Mouse (Mus musculus) liver, embryonic 14.5 days (tissue): ENCODE results near the gene Rap1gap2. TPM values are rescaled to one million over a fixed set of nuclear protein-coding genes. Genes with fewer than 3 reads are reported as not detected.
A peak's percentile ranks its signal among the peaks of the same experiment; 100 is the strongest.

Source experiments
- ATAC-seq: fragments of 200-750 bp; cut with Nextera tagmentation; 2 replicates; pipeline ENCODE4 v1.8.0; 2017; ENCODE audit warnings: moderate number of reproducible peaks, mild to moderate bottlenecking, moderate library complexity; ENCODE audit not compliant: insufficient read depth
- DNase-seq, 3 experiments: peaks; one replicate each; pipeline ENCODE4 v3.0.0-alpha.2; 2012 to 2013; ENCODE audit warnings: low read depth in 3 of 3, low spot score in 3 of 3
- H3K27ac ChIP-seq: fragments of 300-500 bp; sonication (generic); 2 replicates; pipeline ENCODE4 v1.5.1; 2014; ENCODE audit warnings: moderate library complexity, mild to moderate bottlenecking, control low read depth, inconsistent platforms
- H3K27me3 ChIP-seq: fragments of 300-500 bp; sonication (generic); 2 replicates; pipeline ENCODE4 v1.6.1; 2014; ENCODE audit warnings: mild to moderate bottlenecking, low read length, moderate library complexity; ENCODE audit not compliant: control insufficient read depth, insufficient read depth
- H3K36me3 ChIP-seq: fragments of 300-500 bp; sonication (generic); replicated peaks from 2 replicates; pipeline ENCODE4 v1.6.1; 2014; ENCODE audit warnings: low read depth; ENCODE audit not compliant: control insufficient read depth, insufficient read depth
- H3K4me1 ChIP-seq, 2 experiments: fragments of 200-500 bp in 1 of 2; fragments of 300-500 bp in 1 of 2; sonication (generic) in 1 of 2; replicated peaks; 2 replicates each; pipeline ENCODE4 v1.6.1; 2012 to 2014; ENCODE audit warnings: antibody characterized with exemption in 1 of 2, inconsistent platforms in 1 of 2, low read length in 1 of 2; ENCODE audit not compliant: control insufficient read depth in 2 of 2, insufficient read depth in 2 of 2
- H3K4me2 ChIP-seq: fragments of 300-500 bp; sonication (generic); 2 replicates; pipeline ENCODE4 v1.6.1; 2014; ENCODE audit warnings: low read depth, mild to moderate bottlenecking, control low read depth, moderate library complexity
- H3K4me3 ChIP-seq, 2 experiments: fragments of 200-500 bp in 1 of 2; fragments of 300-500 bp in 1 of 2; sonication (generic) in 1 of 2; 2 replicates each; pipeline ENCODE4 v1.5.1; 2012 to 2014; ENCODE audit warnings: low read depth in 2 of 2, low read length in 2 of 2, mild to moderate bottlenecking in 2 of 2, control low read depth in 1 of 2, inconsistent platforms in 1 of 2, moderate library complexity in 1 of 2; ENCODE audit not compliant: insufficient read depth in 1 of 2
- H3K9ac ChIP-seq: fragments of 300-500 bp; sonication (generic); replicated peaks from 2 replicates; pipeline ENCODE4 v1.6.1; 2014; ENCODE audit warnings: mild to moderate bottlenecking, control low read depth, moderate library complexity
- H3K9me3 ChIP-seq: fragments of 300-500 bp; sonication (generic); 2 replicates; pipeline ENCODE4 v1.6.1; 2016; ENCODE audit warnings: low read length, mixed read lengths; ENCODE audit not compliant: control insufficient read depth
- CTCF ChIP-seq: IDR thresholded peaks from 2 replicates; pipeline ENCODE4 v1.5.1; 2016; ENCODE audit warnings: antibody characterized with exemption, low read depth, control low read depth
- EP300 ChIP-seq: IDR thresholded peaks from 2 replicates; pipeline ENCODE4 v1.6.1; 2016; ENCODE audit warnings: antibody characterized with exemption, low read depth
- WGBS: fragments of 180-500 bp; shearing (Covaris S2); extraction: QIAGEN DNeasy Blood & Tissue Kit; methylation state at CpG from one replicate; pipeline ENCODE4 v1.1.7; 2014; ENCODE audit not compliant: insufficient replicate concordance; 5-methylcytosine and 5-hydroxymethylcytosine counted together
- polyA plus RNA-seq, 2 experiments: library from polyadenylated mRNA; depleted of rRNA in 1 of 2; stranded (reverse) in 1 of 2; unstranded in 1 of 2; fragments of >200 nt; fragmentation: Nextera tagmentation in 1 of 2; extraction: Ambion mirVana in 1 of 2; gene quantifications; 2 replicates each; pipeline versions ENCODE4 v1.2.1 to v1.2.3; 2012 to 2014

Rap1gap2 gene
- polyA plus RNA-seq, 2 experiments, result 0.56 to 0.98 TPM

DNA sequence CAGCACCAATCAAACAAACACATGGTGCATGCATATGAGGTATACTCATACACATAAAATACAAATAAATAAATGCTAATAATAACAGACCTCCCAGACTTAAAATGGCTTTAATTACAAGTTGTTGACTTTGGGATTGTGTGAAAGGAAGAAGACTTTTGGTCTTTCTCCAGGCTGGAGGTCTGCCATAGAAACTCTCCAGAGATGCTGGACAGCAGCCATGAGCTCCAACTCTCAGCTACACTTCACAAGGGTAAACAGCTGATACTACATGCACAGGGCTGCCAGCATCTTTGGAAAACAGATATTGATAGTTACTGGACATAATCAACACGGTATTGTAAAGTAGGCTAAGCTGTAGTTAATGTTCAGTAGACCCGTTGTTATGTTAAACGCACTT lies 18.5 kb downstream of the Rap1gap2 start:
- peaks cover 51% of the 10 kb centered on the region for H3K27me3 ChIP-seq
- DNase-seq (no peak), ATAC-seq (no peak)
- no peaks in the 10 kb centered on the region for H3K4me1 ChIP-seq
- no peak overlapping the region for H3K9ac ChIP-seq
- H3K36me3 ChIP-seq, result no peaks in the 10 kb centered on the region
- H3K4me2 ChIP-seq, result no peak overlapping the region
- H3K4me3 ChIP-seq, result no peak overlapping the region
- TF ChIP-seq EP300 (no peak), CTCF (no peak)
- no peak overlapping the region for H3K27ac ChIP-seq
- H3K9me3 ChIP-seq, result no peaks in the 10 kb centered on the region
- 64% methylated on average over 3 of the region's 3 CpGs for WGBS

DNA sequence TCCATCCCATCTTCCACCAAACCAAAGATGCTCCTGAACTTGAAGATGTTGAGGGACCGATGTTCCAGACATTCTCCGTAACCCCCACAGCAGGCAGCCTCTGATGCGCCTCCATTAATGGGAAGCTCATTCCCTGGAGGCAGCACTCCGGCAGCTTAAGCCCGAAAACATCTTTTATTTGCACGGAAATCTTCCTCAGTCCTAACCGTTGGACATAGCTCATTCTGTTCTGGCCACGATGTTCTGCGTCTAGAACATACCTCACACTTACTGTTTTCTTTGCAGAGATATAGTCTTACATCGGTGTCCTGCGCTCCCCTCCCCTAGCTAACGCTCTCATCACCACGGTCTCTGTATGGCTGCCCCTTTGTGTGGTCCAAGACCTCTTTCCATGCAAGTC lies 20.0 kb downstream of the Rap1gap2 start:
- TF ChIP-seq EP300 (no peak), CTCF (no peak)
- H3K4me3 ChIP-seq, result no peak overlapping the region
- H3K27me3 ChIP-seq, result peaks cover 51% of the 10 kb centered on the region
- DNase-seq, result no peak
- 37% methylated on average over 13 of the region's 13 CpGs for WGBS
- H3K9me3 ChIP-seq, result no peaks in the 10 kb centered on the region
- H3K4me1 ChIP-seq, result no peaks in the 10 kb centered on the region
- H3K4me2 ChIP-seq, result no peak overlapping the region
- no peaks in the 10 kb centered on the region for H3K36me3 ChIP-seq
- no peak overlapping the region for H3K9ac ChIP-seq
- no peak for ATAC-seq
- H3K27ac ChIP-seq, result no peak overlapping the region

DNA sequence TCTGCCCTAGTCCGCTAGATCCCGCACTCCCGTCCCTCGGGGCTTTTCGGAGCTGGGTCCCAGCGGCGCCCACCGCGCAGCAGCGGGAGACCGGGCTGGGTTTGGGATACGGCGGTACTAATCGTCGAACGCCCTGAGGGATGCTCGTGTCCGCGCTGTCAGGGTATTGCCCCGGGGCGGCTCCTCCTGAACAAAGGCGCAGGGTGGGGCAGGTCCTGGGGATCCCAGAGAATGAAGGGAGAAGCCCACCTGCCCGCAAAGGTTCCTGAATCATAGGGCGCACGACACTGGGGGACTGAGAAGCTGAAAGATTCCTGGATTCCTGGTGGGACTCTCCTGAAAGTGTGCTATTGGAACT lies 20.5 kb downstream of the Rap1gap2 start:
- ATAC-seq (no peak), DNase-seq (no peak)
- no peaks in the 10 kb centered on the region for H3K9me3 ChIP-seq
- no peak overlapping the region for H3K9ac ChIP-seq
- H3K4me2 ChIP-seq, result peak overlapping the region; percentile 18; the same call in 1 of the 2 replicates
- TF ChIP-seq CTCF (no peak), EP300 (no peak)
- H3K36me3 ChIP-seq, result no peaks in the 10 kb centered on the region
- no peaks in the 10 kb centered on the region for H3K4me1 ChIP-seq
- WGBS, result 2% methylated on average over 25 of the region's 25 CpGs
- no peak overlapping the region for H3K27ac ChIP-seq
- peaks cover 51% of the 10 kb centered on the region for H3K27me3 ChIP-seq
- no peak overlapping the region for H3K4me3 ChIP-seq

GRCm38 (mm10) chr11:74589401-74590238 lies 21.1 kb downstream of the Rap1gap2 start:
- Histone ChIP-seq H3K9ac (no peak overlapping the region), H3K27ac (no peak overlapping the region), H3K4me1 (no peaks in the 10 kb centered on the region), H3K4me2 (peak overlapping the region; percentile 18; the same call in 1 of the 2 replicates), H3K9me3 (no peaks in the 10 kb centered on the region), H3K27me3 (peaks cover 51% of the 10 kb centered on the region), H3K36me3 (no peaks in the 10 kb centered on the region), H3K4me3 (no peak overlapping the region)
- TF ChIP-seq CTCF (no peak), EP300 (no peak)
- ATAC-seq (no peak), DNase-seq (no peak)
- 4% methylated on average over 66 of the region's 66 CpGs for WGBS

GRCm38 (mm10) chr11:74586401-74586800 lies 24.3 kb downstream of the Rap1gap2 start:
- Histone ChIP-seq H3K4me2 (no peak overlapping the region), H3K4me3 (no peak overlapping the region), H3K9ac (no peak overlapping the region), H3K27ac (no peak overlapping the region), H3K4me1 (peaks cover 0 to 15% of the 10 kb centered on the region in 2 experiments; a peak in 2 of 4 replicates), H3K27me3 (peaks cover 38% of the 10 kb centered on the region), H3K9me3 (no peaks in the 10 kb centered on the region), H3K36me3 (no peaks in the 10 kb centered on the region)
- TF ChIP-seq EP300 (no peak), CTCF (no peak)
- DNase-seq (no peak), ATAC-seq (no peak)
- 42% methylated on average over 5 of the region's 5 CpGs for WGBS
